Mouse (Mus musculus) common myeloid progenitor, adult 5-6 weeks (primary cell): ENCODE measurements around the gene Prm1. TPM values are rescaled to one million over a fixed set of nuclear protein-coding genes. Genes with fewer than 3 reads are reported as not detected.
"Not testable (repeated sequence)": the region's sequence is repeated elsewhere in the genome, so short reads cannot be mapped to it uniquely, and the experiment has no call there.

Source experiments
- ATAC-seq: replicated peaks from 2 replicates; pipeline ENCODE4 v1.8.0; 2016; ENCODE audit warnings: low read depth, mild to moderate bottlenecking, moderate TSS enrichment, inconsistent platforms; ENCODE audit not compliant: poor library complexity, severe bottlenecking
- total RNA-seq: library from RNA; stranded (forward); fragments of 200-1000, 187-1606 nt; gene quantifications from 2 replicates; pipeline ENCODE4 v1.2.3, GENCODE M21; 2017

The Prm1 gene
- total RNA-seq, 1 experiment from 2014 or later: not detected

DNA sequence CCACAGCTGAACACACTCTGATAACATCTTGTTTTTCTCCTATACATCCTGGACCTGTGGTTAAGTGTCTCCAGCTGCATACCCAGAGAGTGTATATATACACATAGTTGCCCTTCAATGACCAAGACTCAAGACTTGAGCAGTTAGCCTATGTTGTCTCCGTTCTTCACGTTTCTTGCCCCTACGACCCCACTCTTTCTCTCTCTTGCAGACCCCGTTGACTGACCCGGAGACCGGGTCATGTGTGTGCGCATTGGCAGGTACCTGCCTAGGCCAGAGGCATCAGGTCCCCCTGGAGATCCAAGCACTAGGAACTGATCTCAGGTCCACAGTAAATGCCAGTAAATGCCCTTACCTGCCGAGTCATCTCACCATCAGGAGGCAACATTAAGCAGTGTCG, 21.6 kb upstream of the Prm1 start:
- ATAC-seq: no peak

DNA sequence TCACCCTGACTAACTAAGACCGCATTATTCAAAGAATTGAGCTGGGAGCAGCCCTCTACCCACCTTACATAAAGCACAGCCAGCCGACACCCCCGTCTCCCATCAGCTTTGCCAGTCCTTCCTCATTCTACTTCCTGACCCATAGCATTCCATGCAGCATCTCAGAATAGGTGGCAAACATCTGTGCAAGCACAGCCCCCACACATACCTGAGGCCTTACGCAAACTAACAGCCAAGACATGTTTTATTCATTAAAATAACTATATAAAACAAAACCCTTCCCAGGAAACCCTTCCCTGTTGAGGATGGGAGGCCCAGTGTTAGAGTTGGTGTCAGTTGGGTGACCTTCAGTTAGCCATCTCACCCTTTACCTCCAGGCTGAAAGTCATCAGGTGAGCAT, 20.2 kb upstream of the Prm1 start:
- no peak for ATAC-seq

DNA sequence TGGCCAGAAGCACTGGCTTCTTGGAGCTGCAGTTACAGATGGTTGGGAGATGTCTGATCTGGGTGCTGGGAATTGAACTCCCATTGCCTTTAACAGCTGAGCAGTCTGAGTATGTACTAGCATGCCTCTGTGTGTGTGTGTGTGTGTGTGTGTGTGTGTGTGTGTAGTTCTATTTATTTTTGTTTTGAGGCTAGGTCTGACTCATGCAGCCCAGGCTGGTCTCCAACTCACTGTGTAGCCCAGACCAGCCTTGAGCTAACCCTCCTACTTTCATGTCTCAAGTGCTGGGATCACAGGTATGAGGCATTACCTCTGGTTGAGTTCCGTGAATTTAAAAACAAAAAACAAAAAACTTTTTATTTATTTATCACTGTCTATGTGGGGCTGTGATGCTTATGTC, 18.9 kb upstream of the Prm1 start:
- no peak for ATAC-seq

DNA sequence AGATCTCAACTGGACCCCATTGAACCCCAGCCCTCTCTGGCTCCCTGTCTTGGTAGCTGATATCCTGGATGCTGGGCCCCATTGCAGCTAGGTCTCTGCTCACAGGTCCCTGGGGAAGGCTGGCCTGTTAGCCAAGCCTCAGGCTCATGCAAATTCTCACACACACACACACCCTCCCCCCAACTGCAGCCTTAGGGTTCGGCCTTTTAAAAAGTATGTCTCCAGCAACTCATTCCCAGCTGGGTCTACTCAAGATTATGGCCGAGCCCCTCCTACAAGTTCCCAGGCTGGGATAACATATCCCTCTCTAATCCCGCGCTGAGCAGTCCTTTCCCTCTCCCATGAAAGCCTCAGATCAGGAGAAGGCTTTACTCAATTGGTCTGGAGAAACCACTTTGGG, 15.7 kb upstream of the Prm1 start:
- ATAC-seq: no peak

DNA sequence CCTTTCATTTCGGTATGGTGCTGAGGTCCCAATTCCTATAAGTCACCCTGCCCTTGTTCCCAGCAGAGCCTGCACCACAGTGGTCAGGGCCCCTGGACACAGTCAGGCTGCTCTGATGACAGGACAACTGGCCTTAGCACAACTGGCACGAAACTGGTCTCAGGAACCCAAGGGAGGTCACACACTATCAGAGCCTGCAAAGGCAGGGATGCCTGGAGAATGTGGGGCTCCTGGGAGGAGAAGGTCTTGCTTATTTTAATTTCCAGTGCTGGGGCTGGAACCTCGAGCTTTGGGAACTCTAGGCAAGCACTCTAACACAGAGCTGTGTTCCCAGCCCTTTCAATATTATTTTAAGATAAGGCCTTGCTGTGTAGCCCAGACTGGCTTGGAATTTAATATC, 14.3 kb upstream of the Prm1 start:
- no peak for ATAC-seq

DNA sequence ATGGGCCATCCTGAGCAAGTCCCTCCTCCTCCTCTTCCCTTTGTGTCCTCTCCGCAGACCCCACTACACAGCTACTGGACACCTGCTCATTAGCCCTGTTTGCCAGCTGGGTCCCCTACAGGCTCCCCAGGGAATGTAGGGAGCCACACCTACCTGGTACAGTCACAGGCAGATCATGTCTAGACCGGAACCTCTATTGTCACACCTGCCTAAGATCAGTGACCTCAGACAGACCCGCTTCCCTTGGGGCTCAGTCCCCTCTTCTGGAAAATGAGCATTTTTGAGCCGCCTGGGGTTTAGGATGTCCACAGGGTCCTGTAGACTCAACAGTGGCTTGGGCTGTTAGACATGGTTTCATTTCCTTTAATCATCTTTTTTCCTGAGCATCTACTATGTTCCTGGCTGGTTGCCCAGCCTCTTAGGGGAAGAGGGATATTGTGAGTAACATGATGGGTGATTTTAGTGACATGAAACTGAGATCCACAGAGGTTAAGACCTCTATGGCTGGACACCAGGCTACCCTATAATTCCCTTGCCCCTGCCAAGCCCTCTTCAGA, 13.0 kb upstream of the Prm1 start:
- ATAC-seq: 0 out of 2 replicates have a peak, but pooled peaks have one; percentile 17

DNA sequence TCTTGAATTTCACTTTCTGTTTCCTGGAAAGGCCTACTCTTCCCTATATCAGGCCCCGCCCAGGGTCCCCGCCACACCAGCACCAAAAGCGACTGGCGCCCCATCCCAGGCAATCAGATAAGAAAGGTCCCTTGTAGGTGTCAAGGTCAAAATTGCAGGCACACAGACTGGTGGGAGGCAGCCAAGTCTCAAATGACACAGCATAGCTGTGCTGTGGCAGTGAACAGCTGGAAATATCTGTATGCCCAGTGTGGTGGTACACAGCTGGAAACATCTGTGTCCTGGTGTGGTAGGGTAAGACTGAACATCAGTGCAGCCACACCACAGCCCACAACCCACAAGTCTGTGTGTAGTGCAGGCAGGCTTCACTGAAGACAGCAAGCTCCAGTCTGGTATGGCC, 9.2 kb upstream of the Prm1 start:
- ATAC-seq: peak; percentile 85

DNA sequence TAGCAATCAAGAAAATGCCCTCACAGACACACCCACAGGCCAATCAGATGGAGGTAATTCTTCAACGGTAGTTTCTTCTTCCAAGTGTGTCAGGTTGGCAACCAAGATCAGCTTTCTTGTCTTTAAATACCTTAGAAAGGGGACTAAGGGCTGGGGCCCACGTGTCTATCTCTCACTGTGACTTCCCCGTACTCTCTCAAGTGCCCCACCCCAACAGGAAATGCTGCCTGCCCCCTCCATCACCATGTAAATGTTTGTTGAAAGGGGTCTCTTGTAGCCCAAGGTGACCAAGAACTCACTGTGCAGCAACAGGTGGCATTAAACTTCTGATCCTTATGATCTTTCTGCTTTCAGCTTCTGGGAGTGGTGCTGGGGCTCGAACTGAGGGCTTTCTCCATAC, 8.1 kb upstream of the Prm1 start:
- no peak for ATAC-seq

DNA sequence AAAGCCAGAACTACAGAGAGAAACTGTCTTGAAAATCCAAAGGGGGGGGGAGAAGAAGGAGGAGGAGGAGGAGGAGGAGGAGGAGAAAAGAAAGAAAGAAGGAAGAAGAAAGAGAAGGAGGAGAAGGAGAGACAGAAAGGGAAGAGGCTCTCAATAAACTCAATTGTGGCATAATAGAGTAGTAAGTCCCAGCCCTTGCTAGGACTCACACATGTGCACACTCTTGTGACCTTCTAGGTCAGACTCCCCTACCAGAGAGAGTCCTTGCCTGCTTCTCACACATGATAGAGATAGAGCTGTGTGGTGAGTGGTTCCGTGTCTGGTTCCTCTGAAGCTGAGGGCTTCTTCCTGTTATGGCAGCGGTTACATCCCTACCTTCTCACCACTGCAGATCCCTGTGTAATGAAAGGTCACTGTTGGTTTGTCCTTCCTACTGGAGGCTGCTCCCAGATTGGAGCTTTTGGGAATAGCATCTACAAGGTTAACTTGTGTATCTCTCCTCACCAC, 7.3 kb upstream of the Prm1 start, which contains the start of gene Gm11172:
Gene Gm11172, plus strand, starts transcription at position 51 of the 507 bp plus-strand sequence.
- peak; percentile 63 for ATAC-seq

DNA sequence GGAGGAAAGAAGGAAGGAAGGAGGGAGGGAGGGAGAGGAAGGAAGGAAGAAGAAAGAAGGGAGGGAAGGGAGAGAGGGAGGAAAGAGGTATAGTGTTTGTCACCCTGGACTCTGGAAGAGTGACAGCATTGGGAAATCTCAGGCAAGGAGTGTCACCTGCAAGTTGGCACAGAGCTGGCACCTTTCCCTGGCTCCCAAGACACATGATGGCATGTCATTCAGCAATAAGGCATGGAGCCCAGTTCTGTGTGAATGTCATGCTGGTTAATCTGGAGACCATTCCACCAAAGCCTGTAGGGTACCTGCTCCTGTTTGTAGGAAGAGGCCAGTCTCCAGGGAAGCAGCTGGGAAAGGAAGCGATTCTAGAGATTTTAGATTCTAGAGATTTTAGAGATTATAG, 4.7 kb upstream of the Prm1 start:
- no peak for ATAC-seq

DNA sequence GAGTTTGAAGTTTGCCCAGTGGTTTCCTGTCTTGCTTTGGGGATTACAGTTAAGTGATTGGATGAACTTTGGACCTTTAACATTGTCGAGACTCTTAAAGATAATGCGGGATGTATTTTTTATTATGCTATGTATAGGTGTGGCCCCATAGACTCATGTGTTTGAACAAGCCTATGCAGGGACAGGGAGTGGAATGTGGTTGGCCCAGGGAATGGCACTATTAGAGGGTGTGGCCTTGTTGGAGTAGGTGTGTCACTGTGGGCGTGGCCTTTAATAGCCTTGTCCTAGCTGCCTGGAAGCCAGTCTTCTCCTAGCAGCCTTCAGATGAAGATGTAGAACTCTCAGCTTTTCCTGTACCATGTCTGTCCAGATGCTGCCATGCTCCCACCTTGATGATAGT, 3.2 kb downstream of the Prm1 start:
- not testable (repeated sequence) for ATAC-seq

DNA sequence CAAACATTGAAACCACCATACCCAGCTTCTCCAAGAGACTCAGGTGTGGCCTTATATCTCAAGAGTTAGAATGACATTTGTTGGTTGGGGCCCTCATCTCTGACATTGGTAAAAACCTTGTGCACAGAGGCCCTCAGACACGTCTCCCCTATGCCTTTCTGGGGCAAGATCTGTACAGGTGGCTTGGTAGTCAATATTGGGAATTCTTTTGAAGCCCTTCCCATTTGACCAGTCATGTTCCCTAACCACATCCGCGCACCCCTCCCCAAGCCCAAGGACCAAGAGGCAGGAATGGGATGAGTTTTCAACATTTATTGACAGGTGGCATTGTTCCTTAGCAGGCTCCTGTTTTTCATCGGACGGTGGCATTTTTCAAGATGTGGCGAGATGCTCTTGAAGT, 9.6 kb downstream of the Prm1 start, which contains the start of gene Prm2:
Gene Prm2, minus strand, starts transcription at position 101 of the 400 bp plus-strand sequence.
- no peak for ATAC-seq

DNA sequence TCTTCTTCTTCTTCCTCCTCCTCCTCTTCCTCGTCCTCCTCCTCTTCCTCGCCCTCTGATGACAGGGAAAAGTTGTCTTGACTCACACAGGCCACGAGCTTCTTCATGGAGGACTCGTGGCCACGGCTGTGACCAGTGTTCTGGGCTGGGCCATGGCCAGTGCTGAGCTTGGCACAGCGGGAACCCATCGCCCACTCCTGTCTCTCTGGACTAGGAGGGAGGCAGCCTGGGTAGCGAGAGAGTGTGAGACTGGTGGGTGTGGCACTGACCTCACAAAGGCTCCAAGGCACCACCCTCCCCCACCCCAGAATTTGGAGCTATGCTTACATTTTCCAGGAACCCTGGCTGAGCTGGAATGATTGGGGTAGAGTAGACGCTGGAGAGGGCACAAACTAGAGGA, 14.9 kb downstream of the Prm1 start, which contains the start of gene Prm3:
Gene Prm3, minus strand, starts transcription at position 213 of the 400 bp plus-strand sequence.
- no peak for ATAC-seq

DNA sequence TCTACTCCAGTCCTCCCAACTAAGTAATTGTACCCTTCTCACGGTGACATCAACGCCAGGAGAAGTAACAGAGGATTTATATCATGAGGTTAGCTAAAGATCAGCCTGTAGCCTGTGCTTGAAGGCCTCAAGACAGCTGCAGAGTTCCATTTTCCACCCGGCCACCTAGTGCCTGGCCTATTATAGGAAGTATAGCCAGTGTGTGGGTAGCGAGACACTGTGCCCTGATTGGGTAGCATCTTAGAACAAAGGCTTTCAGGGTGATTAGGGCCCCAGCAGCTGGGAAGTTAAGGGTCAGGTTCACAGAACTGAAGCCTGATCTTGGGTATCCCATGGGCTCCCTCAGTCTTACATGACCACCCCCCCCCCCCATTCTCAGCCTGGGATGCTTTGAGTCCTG, 16.8 kb downstream of the Prm1 start:
- no peak for ATAC-seq

DNA sequence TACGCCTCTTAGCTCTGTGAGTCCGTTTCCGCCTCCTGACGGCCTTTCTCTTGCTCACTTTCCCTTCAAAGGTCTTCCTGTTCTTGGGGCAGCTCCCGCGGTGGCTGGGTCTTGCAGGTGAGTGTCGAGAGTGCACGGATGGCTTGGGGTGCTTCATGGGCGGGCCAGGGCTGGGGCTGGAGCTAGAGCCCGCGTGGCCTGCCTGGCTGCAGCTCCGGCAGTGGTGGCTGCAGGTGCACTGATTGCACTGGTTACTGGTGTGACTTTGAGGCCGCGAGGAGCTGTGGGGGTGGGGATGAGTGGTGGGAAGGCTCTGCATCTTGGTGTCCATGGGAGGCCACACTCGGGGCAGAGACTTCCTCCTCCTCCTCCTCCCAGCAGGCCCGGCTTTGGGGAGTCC, 17.4 kb downstream of the Prm1 start, which contains the start of gene Tnp2:
Gene Tnp2, minus strand, starts transcription at position 390 of the 400 bp plus-strand sequence.
- ATAC-seq: no peak

DNA sequence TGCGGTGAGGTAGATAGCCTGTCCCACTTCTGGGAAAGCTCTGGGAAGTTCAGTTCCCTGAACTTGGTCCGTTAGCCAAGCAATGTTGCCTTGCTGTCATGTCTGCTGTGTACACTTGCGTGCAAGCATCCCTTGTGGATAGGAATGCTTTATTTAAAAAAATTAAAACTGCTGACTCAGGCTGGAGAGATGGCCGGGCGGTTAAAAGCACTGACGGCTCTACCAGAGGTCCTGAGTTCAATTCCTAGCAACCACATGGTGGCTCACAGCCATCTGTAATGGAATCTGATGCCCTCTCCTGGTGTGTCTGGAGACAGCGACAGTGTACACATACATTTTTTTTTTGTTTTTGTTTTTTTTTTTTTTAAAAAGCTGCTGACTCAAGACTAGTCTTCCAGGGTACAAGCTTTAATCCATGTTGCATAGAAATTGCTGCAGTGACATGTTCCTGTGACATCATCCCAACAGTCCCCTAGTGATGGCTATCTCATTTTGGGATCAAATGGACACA, 18.0 kb downstream of the Prm1 start:
- no peak for ATAC-seq

DNA sequence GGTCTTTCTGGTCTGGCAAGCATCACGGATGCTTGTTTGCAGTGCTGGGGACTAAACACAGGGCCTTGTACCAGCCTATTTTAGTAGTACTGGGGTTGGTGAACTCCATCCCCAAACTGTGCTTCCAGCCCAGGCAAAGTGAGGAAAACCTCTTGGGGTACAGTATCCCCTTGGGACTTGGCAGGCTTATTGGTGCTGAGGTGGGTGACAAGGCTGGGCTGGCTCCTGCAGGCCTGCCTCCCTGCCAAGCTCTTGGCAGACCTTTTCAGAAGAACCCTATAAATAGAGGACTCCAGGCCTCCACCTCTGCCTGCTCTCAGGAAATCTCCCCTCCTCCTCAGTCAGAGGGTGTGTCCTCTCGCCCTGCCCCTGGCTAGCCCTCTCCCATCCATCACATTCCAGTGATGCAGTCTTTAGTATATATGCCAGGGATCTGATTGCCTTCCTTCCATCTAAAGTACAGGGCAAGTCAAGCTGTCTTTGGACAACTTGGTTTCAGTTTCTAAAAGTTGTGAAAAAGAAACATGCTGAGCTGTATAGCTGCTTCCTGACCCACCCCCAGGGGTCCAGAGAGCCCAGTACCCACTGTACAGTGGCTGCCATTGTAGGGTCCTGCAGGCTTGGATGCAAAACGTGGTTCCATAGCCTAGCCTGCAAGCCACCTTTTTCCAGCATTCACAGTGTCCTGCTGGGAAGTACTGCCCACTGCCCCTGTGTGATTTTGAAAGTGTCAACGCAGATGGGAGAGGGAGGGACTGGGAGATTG, 18.7 kb downstream of the Prm1 start:
- ATAC-seq: no peak

DNA sequence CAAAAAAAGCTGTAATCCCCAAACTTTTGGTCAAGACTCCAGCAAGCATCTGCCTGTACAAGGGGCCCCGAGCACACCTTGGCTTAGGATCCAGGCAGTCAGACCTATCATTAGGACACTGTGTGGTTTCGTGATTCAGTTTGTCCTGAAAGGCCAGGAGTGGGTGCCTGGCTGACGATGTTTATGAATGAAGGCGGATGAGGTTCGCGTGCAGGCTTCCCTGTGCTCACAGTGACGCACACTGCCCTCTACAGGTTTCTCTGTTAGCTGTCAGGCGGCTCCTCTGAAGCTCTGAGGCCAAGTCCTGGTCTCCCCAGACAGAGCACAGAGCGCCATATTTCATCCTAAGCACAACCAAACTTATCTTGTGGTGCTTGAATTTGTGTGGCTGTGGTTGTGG, 19.4 kb downstream of the Prm1 start:
- peak; percentile 61 for ATAC-seq

DNA sequence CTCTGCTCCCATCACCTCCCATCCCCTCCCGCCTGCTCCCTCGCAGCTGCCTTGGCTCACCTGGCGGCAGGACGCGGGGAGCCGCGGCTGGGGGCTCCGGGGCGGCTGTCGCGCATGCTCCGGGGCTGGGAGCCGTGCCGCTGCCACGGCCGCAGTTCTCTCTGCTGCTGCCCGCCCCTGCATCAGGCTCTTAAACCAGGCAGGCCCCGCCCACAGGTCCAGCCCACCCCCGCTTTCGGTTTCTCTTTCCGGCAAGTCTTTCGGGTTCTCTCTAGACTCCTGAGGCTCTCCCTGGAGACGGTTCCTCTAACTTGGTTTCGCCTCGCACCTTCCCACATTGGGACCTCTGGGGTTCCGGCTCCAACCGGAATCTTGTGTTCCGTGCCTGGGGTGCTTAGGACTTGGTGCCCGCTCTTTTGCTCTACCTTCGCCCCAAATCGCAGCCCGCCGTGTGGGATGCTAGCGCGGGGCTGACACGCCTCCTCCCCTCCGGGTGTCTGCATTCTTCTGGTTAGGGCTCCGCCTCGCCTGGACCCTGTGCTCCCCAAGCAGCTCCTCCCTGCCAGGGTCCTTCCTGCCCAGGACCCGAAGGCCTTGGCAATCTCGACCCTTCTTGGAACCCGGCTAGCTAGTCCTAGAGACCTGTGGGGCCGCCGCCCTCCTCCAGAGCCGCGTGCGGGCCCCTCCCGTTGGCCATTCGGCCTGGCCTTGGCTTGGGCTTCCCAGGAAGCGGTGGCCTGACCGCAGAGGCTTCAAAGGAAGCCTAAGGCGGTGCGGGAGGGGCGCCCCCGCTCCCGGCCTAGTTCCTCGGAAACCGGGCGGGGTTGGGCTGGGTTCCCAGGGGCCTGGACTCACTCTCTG, 20.0 kb downstream of the Prm1 start, which contains the start of gene Socs1:
Gene Socs1, minus strand, starts transcription at position 166 of the 861 bp plus-strand sequence.
- ATAC-seq: peak; percentile 61

DNA sequence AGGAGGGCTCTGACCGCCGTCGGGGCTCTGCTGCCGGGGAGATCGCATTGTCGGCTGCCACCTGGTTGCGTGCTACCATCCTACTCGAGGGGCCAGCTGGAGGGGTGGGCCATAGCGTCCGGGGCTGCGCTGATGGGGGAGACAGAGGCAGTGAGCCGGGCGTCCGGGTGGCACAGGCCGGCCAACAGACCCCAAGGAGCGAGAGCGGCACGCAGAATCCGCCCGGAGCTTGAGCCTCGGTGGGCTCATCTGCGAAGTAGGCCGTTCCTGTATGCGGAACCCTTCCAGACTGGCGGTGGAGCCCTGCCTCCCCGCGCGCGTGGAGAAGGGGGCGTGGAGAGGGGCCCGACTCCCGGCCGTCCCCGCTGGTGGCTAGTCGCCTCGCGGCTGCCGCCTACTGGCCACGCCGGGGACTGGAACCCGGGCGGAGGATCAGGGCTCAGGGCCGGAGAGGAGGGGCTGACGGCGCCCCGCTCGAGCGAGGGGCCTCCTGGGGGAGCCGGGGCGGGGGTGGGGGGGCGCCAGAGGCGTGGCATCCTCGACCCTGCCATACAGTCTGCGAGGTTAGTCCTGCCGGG, 20.8 kb downstream of the Prm1 start:
- peak; percentile 46 for ATAC-seq
